Mouse (Mus musculus): ENCODE results near the gene Abcc8.

- TF ChIP-seq CTCF (IDR thresholded peaks at IDR 0.05; ENCODE audit: insufficient read depth, low read depth, low read length) (no peak), POLR2A (IDR thresholded peaks at IDR 0.05; ENCODE audit: insufficient read depth, low read depth, low read length) (no peak)
Measured at GRCm38 (mm10) chr7:46184232-46184631, 4.4 kb upstream of the Abcc8 start.

Data from olfactory bulb, adult 2 months (tissue).